Mouse (Mus musculus): ENCODE measurements around the gene Gm13119.

GRCm38 (mm10) chr4:144406261-144406660 lies 48.5 kb downstream of the Gm13119 start:
- TF ChIP-seq MAFK (IDR thresholded peaks at IDR 0.05; ENCODE audit: insufficient read depth, low read depth, low read length) (no peak), CHD2 (IDR thresholded peaks at IDR 0.05; ENCODE audit: low read depth, low read length) (no peak), ZNF384 (IDR thresholded peaks at IDR 0.05; ENCODE audit: low read depth, low read length) (no peak)

All from ES-E14 (cell line).